Mouse (Mus musculus): ENCODE data around the gene Zfp65. TPM values are rescaled to one million over a fixed set of nuclear protein-coding genes. Genes with fewer than 3 reads are reported as not detected.

Zfp65 gene
- 9.5 TPM for polyA plus RNA-seq (2017; shearing (Covaris generic))

GRCm38 (mm10) chr13:67728641-67729318 is at the start of gene Zfp65:
Gene Zfp65, minus strand, starts transcription at chr13:67729173.

GRCm38 (mm10) chr13:67754333-67755306 is 25.6 kb upstream of the Zfp65 start, which contains the start of gene Zfp85:
Gene Zfp85, minus strand, starts transcription at chr13:67755228.

GRCm38 (mm10) chr13:67686971-67687370 is 42.0 kb downstream of the Zfp65 start, which contains the start of gene Zfp738:
Gene Zfp738, minus strand, starts transcription at chr13:67687071.

Other genes starting within 250 kb of the Zfp65 start
- gene Zfp874b, start 244.9 kb downstream of the Zfp65 start, polyA plus RNA-seq (2017; shearing (Covaris generic)), result 11.5 TPM
- gene Zfp58, start 228.6 kb downstream of the Zfp65 start, polyA plus RNA-seq (2017; shearing (Covaris generic)), result 15.2 TPM
- not detected for gene Gm26965, start 203.0 kb downstream of the Zfp65 start, polyA plus RNA-seq (2017; shearing (Covaris generic))
- gene Zfp87, start 203.0 kb downstream of the Zfp65 start, polyA plus RNA-seq (2017; shearing (Covaris generic)), result 41.3 TPM
- 18.8 TPM for gene Zfp748, start 175.3 kb downstream of the Zfp65 start, polyA plus RNA-seq (2017; shearing (Covaris generic))
- 7.9 TPM for gene Zfp729b, start 119.5 kb downstream of the Zfp65 start, polyA plus RNA-seq (2017; shearing (Covaris generic))
- 3.7 TPM for gene Gm49345, start 91.4 kb downstream of the Zfp65 start, polyA plus RNA-seq (2017; shearing (Covaris generic))
- gene Zfp729a, start 91.4 kb downstream of the Zfp65 start, polyA plus RNA-seq (2017; shearing (Covaris generic)), result 9.0 TPM
- gene Zfp738, start 42.1 kb downstream of the Zfp65 start, polyA plus RNA-seq (2017; shearing (Covaris generic)), result 20.4 TPM
- 8.9 TPM for gene Zfp85, start 26.1 kb upstream of the Zfp65 start, polyA plus RNA-seq (2017; shearing (Covaris generic))
- 1.8 TPM for gene Zfp493, start 50.5 kb upstream of the Zfp65 start, polyA plus RNA-seq (2017; shearing (Covaris generic))
- gene Zfp273, start 84.6 kb upstream of the Zfp65 start, polyA plus RNA-seq (2017; shearing (Covaris generic)), result 5.3 TPM
- gene Gm10037, start 101.9 kb upstream of the Zfp65 start, polyA plus RNA-seq (2017; shearing (Covaris generic)), result not detected
- gene BC048507, start 134.2 kb upstream of the Zfp65 start, polyA plus RNA-seq (2017; shearing (Covaris generic)), result not detected

Measured in CD4-positive, CD25-positive, alpha-beta regulatory T cell (primary cell).